Mouse (Mus musculus): ENCODE measurements around the gene Gm49368.

GRCm38 (mm10) chr7:128089141-128089540 is 26.7 kb downstream of the Gm49368 start:
- TF ChIP-seq MAZ (IDR thresholded peaks at IDR 0.05; ENCODE audit: low read depth, low read length) (no peak), ZNF384 (IDR thresholded peaks at IDR 0.05; ENCODE audit: low read depth, low read length) (no peak), ELF1 (IDR thresholded peaks at IDR 0.05; ENCODE audit: low read depth, low read length) (no peak), E2F4 (IDR thresholded peaks at IDR 0.05; ENCODE audit: borderline replicate concordance, low read depth, low read length) (no peak), JUND (IDR thresholded peaks at IDR 0.05; ENCODE audit: low read depth, low read length) (no peak), EP300 (IDR thresholded peaks at IDR 0.05; ENCODE audit: low read depth in 1 of 2, low read length in 2 of 2) (no peak), SIN3A (IDR thresholded peaks at IDR 0.05; ENCODE audit: low read length) (no peak), POLR2A (IDR thresholded peaks at IDR 0.05; ENCODE audit: control insufficient read depth in 1 of 2, insufficient read depth in 1 of 2, low read depth in 1 of 2, low read length in 2 of 2, poor library complexity in 1 of 2) (no peak)
